Mouse (Mus musculus) MEL (cell line): ENCODE data around the gene Zkscan8.

Source experiments
- CHD1 ChIP-seq: IDR thresholded peaks from 2 replicates; pipeline ENCODE4 v1.6.1; 2012; ENCODE audit warnings: low read depth, mild to moderate bottlenecking, inconsistent platforms, low read length, improper control_type of control experiment
- CTCF ChIP-seq, 3 experiments: IDR thresholded peaks in 2 of 3; conservative IDR thresholded peaks in 1 of 3; 2 replicates each; pipeline ENCODE4 v1.5.1; 2011 to 2012; ENCODE audit warnings: low read length in 3 of 3, low read depth in 2 of 3, mild to moderate bottlenecking in 2 of 3, improper control_type of control experiment in 1 of 3, inconsistent platforms in 1 of 3, mixed read lengths in 1 of 3, moderate library complexity in 1 of 3; ENCODE audit not compliant: control insufficient read depth in 1 of 3, insufficient read depth in 1 of 3, poor library complexity in 1 of 3, severe bottlenecking in 1 of 3
- ETS1 ChIP-seq: IDR thresholded peaks from 2 replicates; pipeline ENCODE4 v1.6.1; 2012; ENCODE audit warnings: low read depth, mild to moderate bottlenecking, inconsistent platforms, low read length, improper control_type of control experiment, moderate library complexity
- HCFC1 ChIP-seq: IDR thresholded peaks from 2 replicates; pipeline ENCODE4 v1.6.1; 2012; ENCODE audit warnings: low read depth, mild to moderate bottlenecking, inconsistent platforms, low read length, improper control_type of control experiment, moderate library complexity
- MAX ChIP-seq: IDR thresholded peaks from 2 replicates; pipeline ENCODE4 v1.6.1; 2011; ENCODE audit warnings: low read length, improper control_type of control experiment
- MAZ ChIP-seq: IDR thresholded peaks from 2 replicates; pipeline ENCODE4 v1.6.1; 2012; ENCODE audit warnings: low read depth, mild to moderate bottlenecking, inconsistent platforms, low read length, improper control_type of control experiment
- MEF2A ChIP-seq: IDR thresholded peaks from 2 replicates; pipeline ENCODE4 v1.6.1; 2014; ENCODE audit warnings: low read depth, mild to moderate bottlenecking, inconsistent platforms, low read length, improper control_type of control experiment; ENCODE audit not compliant: poor library complexity, insufficient replicate concordance, severe bottlenecking; ENCODE audit errors: extremely low read depth
- MYB ChIP-seq: IDR thresholded peaks from 2 replicates; pipeline ENCODE4 v1.6.1; 2011; ENCODE audit warnings: mild to moderate bottlenecking, low read depth, low read length, improper control_type of control experiment
- POLR2A ChIP-seq, 2 experiments: IDR thresholded peaks; 2 replicates each; pipeline ENCODE4 v1.6.1; 2011 to 2012; ENCODE audit warnings: low read length in 2 of 2, mild to moderate bottlenecking in 2 of 2, control low read depth in 1 of 2, improper control_type of control experiment in 1 of 2, low read depth in 1 of 2, moderate library complexity in 1 of 2; ENCODE audit not compliant: control insufficient read depth in 1 of 2, insufficient read depth in 1 of 2, poor library complexity in 1 of 2
- POLR2AphosphoS5 ChIP-seq: IDR thresholded peaks from 2 replicates; pipeline ENCODE4 v1.6.1; 2012; ENCODE audit warnings: low read depth, borderline replicate concordance, mild to moderate bottlenecking, inconsistent platforms, low read length, moderate library complexity, mixed read lengths
- SMC3 ChIP-seq: IDR thresholded peaks from 2 replicates; pipeline ENCODE4 v1.6.1; 2011; ENCODE audit warnings: low read depth, low read length, improper control_type of control experiment
- ZC3H11A ChIP-seq: IDR thresholded peaks from 2 replicates; pipeline ENCODE4 v1.6.1; 2012; ENCODE audit warnings: low read depth, mild to moderate bottlenecking, inconsistent platforms, low read length, improper control_type of control experiment
- ZKSCAN1 ChIP-seq: IDR thresholded peaks from 2 replicates; pipeline ENCODE4 v1.6.1; 2012; ENCODE audit warnings: low read depth, mild to moderate bottlenecking, inconsistent platforms, low read length, improper control_type of control experiment, moderate library complexity

GRCm38 (mm10) chr13:21530136-21530535, 784 bp downstream of the Zkscan8 start:
- TF ChIP-seq POLR2A (IDR thresholded peaks at IDR 0.05; ENCODE audit: control insufficient read depth in 1 of 2, insufficient read depth in 1 of 2, low read depth in 1 of 2, low read length in 2 of 2, poor library complexity in 1 of 2) (no peak; a peak in 1 of 4 replicates), POLR2AphosphoS5 (no peak), CTCF (IDR thresholded peaks at IDR 0.05 in 2 of 3, conservative IDR thresholded peaks at IDR 0.05 in 1 of 3; ENCODE audit: control insufficient read depth in 1 of 3, insufficient read depth in 1 of 3, low read depth in 2 of 3, low read length in 3 of 3, poor library complexity in 1 of 3, severe bottlenecking in 1 of 3) (no peak), MAX (no peak), ETS1 (no peak), ZKSCAN1 (no peak), ZC3H11A (no peak), HCFC1 (no peak), CHD1 (no peak), MYB (no peak), MEF2A (no peak), MAZ (no peak), SMC3 (no peak)
